Comparison of ENCODE assay signal across 15 mouse cellular contexts in the genomic region with DNA sequence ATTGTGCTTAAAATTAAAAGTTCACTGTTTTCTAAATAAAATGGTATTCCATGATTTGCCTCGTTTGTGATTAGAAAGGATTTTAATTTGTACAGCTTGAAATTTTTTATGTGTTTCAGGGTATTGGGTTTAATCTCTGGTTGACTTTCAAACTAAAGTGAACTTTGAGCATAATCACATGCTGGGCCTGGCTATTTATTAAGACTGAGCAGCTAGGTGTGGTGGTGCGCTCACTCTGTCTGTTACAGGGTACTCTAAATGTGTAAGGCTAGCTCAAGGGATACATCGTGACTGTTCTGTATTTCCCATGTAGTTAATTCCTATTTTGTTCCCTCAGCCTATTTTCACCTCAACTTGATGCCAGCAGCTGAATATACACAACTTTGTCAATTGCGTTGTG. TPM values are rescaled to one million over a fixed set of nuclear protein-coding genes. Genes with fewer than 3 reads are reported as not detected.
"Had no signal": no experiment of that assay in that cellular context is flagged by ENCODE, and none has a peak within 500 bp of the region (broad histone marks: within the 10 kb centered on the region; RNA-seq: fewer than 3 reads in every experiment).

No protein-coding gene starts in this region.

- ATAC-seq: liver, embryonic 12.5 days had no signal

- H3K4me1 ChIP-seq: limb, embryonic 13.5 days; midbrain, embryonic 10.5 days had no signal

- DNase-seq: layer of hippocampus, adult 9-11 months; layer of hippocampus, postnatal 36 days; lung, embryonic 14.5 days; lung, postnatal 10 days; lung, postnatal 4 days; midbrain, embryonic 14.5 days; right cerebral cortex, adult 18-20 months; right cerebral cortex, postnatal 25 days; thymus, postnatal 14 days had no signal

- H3K4me3 ChIP-seq: hindbrain, embryonic 15.5 days; limb, embryonic 13.5 days; liver, embryonic 12.5 days; midbrain, embryonic 10.5 days; myocyte; neural tube, embryonic 15.5 days had no signal

- H3K9ac ChIP-seq: hindbrain, embryonic 15.5 days; limb, embryonic 13.5 days; liver, embryonic 12.5 days; lung, embryonic 14.5 days; neural tube, embryonic 15.5 days had no signal

- H3K9me3 ChIP-seq: hindbrain, embryonic 15.5 days; limb, embryonic 13.5 days; liver, embryonic 12.5 days; midbrain, embryonic 10.5 days; neural tube, embryonic 15.5 days had no signal

- H3K27me3 ChIP-seq: hindbrain, embryonic 15.5 days; limb, embryonic 13.5 days; liver, embryonic 12.5 days; neural tube, embryonic 15.5 days had no signal

- H3K4me2 ChIP-seq: hindbrain, embryonic 15.5 days; limb, embryonic 13.5 days; liver, embryonic 12.5 days; lung, embryonic 14.5 days; neural tube, embryonic 15.5 days had no signal

- H3K27ac ChIP-seq: hindbrain, embryonic 15.5 days; limb, embryonic 13.5 days; liver, embryonic 12.5 days; midbrain, embryonic 10.5 days; neural tube, embryonic 15.5 days had no signal

RNA-seq across cellular contexts. Expression of a gene that starts 54.2 kb away (rescaled TPM):
- polyA plus RNA-seq: myocyte had no signal
